Mouse (Mus musculus): ENCODE data around the gene Usp21.

GRCm38 (mm10) chr1:171263185-171263611 is 24.6 kb downstream of the Usp21 start:
- TF ChIP-seq POLR2AphosphoS5 (IDR thresholded peaks at IDR 0.05; ENCODE audit: insufficient replicate concordance, low read depth, low read length): no peak
- no peak for TF ChIP-seq TAL1 (conservative IDR thresholded peaks at IDR 0.05; ENCODE audit: low read depth, low read length)
